Mouse (Mus musculus): ENCODE measurements at regions not wholly inside any gene's neighbourhood (a gene's known extent, or its start where the extent isn't known, plus 50 kb on each side); places are given as distances from the start of the nearest gene placed in this dataset.

GRCm38 (mm10) chr12:14088960-14089359 lies 62.9 kb downstream of the Fam84a start:
- no peak for DNase-seq (ENCODE audit: low spot score)

DNA sequence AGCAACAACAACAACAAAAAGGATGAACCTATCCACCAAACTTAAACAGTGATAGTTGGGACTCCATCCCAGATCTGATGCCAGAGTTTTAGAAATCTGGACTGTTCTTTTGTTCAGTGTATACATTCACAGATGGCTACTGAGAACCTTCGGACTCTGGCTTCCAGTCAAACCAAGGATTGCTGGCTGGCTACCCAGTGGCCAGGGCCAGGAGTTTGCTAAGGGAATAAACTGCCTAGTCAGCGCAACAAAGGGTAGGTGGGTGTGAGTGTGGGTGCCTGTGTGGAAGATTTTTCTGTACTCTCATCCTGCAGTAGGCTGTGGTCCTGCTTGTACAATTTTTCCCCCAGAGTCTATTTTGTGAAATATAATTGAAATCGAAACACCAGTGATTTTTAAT lies 69.1 kb downstream of the Fam84a start:
- peak; percentile 13 for DNase-seq (ENCODE audit: low spot score)

DNA sequence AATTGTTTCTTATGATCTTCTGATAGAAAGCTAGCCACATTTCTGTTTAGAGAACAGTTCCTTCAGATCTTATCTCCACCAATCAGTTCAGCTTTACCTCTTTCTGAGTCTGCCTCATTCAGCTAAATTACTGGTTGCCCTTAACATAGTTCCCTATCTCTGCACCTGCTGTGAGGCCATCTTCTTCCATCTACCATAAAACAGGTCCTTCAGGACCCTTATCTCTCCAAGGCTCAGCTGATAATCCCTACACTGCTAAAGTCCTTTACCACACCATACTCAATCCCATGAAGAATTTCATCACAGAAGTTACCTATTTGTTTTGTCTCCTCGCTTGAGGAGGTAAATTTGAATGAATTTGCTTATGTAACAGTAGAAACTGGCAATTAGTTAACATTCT lies 72.0 kb downstream of the Fam84a start:
- no peak for DNase-seq (ENCODE audit: low spot score)

GRCm38 (mm10) chr12:14069049-14069448 lies 82.8 kb downstream of the Fam84a start:
- peak; percentile 25 for DNase-seq (ENCODE audit: low spot score)

- no peak for DNase-seq (ENCODE audit: low spot score)
Observed at GRCm38 (mm10) chr12:14065401-14065800, 86.5 kb downstream of the Fam84a start.

DNA sequence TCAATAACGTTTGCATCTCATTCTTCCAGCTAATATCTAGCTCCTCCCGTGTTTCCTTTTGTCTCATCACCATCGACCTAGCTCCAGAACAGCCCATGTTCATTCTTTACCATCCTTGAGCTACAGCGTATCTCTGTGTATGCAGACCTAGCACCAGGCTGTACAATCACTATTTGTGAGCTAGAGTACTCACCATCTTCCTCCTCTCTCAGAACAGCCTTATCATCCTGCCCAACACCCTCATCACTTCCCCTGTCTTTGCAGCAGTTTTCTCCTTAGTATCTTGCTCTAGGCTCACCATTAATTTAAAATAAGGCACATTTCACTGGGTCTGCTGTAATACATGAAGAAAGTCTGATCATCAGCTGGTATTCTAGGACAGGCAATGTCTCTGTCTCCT lies 88.6 kb downstream of the Fam84a start:
- no peak for DNase-seq (ENCODE audit: low spot score)

GRCm38 (mm10) chr12:14056116-14056515 lies 95.7 kb downstream of the Fam84a start:
- DNase-seq (ENCODE audit: low spot score) = no peak

GRCm38 (mm10) chr12:14032363-14032762 lies 119.5 kb downstream of the Fam84a start:
- no peak for DNase-seq (ENCODE audit: low spot score)

DNA sequence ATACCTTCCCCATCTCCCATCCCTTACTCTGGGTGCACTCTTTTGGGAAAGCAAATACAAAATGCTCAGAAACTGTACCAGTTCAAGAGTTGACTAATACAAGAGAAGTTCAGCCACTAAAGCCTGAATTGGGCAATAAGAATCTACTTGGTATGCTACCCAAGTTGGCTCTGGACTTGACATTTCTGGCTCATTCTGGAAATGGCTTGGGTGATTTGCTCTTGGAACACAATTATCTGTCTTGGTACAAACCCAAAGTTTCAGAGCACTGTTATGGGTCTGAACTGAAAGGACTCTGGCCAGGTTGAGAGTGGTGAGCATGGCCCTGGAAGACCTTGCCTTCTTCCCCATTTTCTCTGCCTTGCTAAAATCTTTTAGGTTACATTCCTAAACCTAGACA lies 136.6 kb downstream of the Fam84a start:
- no peak for DNase-seq (ENCODE audit: low spot score)

- DNase-seq (ENCODE audit: low spot score) = no peak
Observed at GRCm38 (mm10) chr12:14005991-14006390, 145.9 kb downstream of the Fam84a start.

DNA sequence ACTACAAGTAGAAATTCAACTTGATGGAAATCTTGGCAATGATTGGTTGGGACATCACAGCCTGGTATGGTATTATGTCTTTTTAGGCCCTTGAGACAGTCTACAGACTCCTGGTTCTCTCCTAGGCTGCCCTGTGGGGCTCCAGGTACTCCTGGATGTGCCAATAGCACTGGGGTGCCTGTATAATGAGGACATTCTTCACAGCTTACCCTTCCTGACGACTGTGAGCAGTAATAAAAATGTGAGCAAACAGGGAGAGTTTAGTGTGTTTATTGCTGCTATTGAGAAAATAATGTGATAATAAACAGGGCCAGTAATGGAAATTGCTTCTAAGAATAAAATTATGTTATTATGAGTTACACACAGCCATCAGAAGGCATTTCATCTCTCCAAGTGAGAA lies 150.2 kb downstream of the Fam84a start:
- no peak for DNase-seq (ENCODE audit: low spot score)

GRCm38 (mm10) chr12:13984396-13984776 lies 167.5 kb downstream of the Fam84a start:
- DNase-seq (ENCODE audit: low spot score) = no peak

- DNase-seq (ENCODE audit: low spot score) = no peak
Observed at GRCm38 (mm10) chr12:13983631-13984395, 168.0 kb downstream of the Fam84a start.

- DNase-seq (ENCODE audit: low spot score) = no peak
Observed at GRCm38 (mm10) chr12:13964537-13964936, 187.3 kb downstream of the Fam84a start.

DNA sequence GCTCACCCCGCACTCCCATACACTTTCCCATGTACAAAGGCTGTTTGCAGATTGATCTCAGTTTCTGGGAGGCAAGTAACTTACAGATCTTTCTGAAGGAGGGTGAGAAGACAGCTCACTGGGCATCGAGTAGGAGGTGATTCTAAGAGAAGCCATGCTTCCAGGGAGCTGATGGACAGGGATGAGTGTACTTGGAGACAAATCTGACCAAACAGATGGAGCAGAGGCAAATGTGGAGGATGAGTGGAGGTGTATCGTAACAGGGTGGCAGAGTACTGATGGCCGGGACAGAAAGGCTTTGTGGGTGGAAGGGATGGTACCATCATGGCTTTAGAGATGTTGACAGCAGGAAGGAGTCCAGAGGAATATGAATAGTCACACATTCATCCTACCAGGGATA lies 212.4 kb downstream of the Fam84a start:
- DNase-seq (ENCODE audit: low spot score) = no peak

GRCm38 (mm10) chr12:13921066-13921465 lies 230.8 kb downstream of the Fam84a start:
- no peak for DNase-seq (ENCODE audit: low spot score)

- no peak for DNase-seq (ENCODE audit: low spot score)
Observed at GRCm38 (mm10) chr12:13883317-13883716, 268.5 kb downstream of the Fam84a start.

GRCm38 (mm10) chr12:13869161-13869560 lies 282.7 kb downstream of the Fam84a start:
- DNase-seq (ENCODE audit: low spot score) = no peak

- DNase-seq (ENCODE audit: low spot score) = peak; percentile 62
Observed at GRCm38 (mm10) chr12:13861226-13861625, 290.6 kb downstream of the Fam84a start.

DNA sequence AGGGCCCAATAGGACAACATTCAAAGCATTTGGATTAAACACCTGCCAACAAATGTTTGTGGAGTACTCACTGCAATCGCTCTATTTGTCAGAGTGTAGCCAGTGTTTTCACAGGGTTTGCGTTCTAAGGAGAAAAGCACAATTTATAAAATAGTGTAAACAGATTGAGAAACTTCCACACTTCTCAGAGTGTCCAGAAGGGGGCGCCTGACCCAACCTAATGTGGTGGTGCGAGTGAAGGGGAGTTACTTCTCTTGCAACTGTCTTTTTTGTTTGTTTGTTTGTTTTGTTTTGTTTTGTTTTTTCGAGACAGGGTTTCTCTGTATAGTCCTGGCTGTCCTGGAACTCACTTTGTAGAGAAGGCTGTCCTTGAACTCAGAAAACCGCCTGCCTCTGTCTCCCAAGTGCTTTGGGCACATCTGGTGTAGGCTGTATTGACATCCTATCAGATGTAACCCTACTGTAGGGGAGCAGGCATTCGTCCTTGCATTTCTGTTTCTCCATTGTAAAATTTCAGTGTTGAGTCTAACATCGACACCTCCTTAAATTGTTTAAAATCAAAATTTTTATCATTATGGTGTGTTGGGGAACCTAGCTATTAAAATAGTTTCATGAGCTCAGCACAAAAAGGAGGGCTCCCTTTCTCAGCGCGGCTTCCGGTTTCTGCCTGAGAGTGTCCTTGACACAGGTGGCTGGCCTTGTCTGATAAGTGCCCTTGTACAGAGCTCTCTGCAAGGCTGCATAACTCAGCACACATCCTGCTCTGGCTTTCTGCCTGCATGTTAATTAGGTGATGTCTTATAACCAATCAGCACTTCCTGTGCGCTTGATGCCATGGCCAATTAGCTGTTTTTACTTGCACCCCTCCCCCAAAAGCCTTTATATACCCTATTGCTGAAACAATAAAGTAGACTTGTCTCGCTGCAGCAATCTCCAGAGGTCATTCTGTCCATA lies 307.0 kb downstream of the Fam84a start:
- DNase-seq (ENCODE audit: low spot score) = peak; percentile 47

GRCm38 (mm10) chr12:13843423-13844080 lies 308.3 kb downstream of the Fam84a start:
- no peak for DNase-seq (ENCODE audit: low spot score)

DNA sequence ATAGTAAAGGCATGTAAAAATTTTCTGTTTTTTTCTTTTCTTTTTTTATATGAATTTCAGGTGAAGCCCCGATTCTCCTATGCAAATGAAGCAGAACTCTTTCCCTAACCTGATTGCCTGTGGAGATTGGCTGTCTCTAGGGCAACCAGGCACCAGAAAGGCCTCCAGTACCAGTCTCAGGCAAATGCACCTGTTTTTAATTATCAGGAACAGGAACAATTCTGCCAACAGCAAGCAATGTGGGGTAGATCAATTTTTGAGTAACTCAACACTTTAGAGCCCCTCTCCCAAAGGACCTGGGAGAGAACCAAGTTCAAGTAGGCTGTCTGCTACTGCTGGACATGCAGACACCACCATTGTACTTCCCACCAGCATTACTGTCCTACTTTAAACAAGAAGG lies 310.6 kb downstream of the Fam84a start:
- DNase-seq (ENCODE audit: low spot score) = no peak

GRCm38 (mm10) chr12:13834723-13835122 lies 317.1 kb downstream of the Fam84a start:
- no peak for DNase-seq (ENCODE audit: low spot score)

Data from layer of hippocampus, adult 11-12 months (tissue).